Comparison of ENCODE assay signal across 25 mouse cellular contexts in the genomic region with DNA sequence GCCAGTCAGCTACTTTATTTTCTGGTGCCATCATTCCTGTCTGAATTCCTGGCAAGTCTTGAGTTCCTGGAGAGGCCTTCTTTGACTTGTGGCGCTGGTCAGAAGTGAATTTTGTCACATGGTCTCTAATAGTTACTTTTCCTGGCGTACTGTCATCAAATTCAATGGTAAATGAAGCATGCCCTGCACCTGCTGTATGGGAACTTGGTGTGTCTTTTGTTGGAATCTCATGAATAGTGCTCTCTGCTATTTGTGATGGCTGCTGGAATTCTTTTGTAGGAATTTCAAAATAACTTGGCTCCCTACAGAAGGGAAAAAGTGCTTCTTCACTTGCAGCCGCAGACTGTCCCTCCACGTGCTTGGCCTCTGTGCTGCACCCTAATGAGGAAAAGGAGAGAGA. TPM values are rescaled to one million over a fixed set of nuclear protein-coding genes. Genes with fewer than 3 reads are reported as not detected.
DNase-seq lines count a peak whose midpoint lies in the region; ATAC-seq and TF ChIP-seq lines count a peak whose summit lies in the region.
"Had no signal": no experiment of that assay in that cellular context is flagged by ENCODE, and none has a peak within 500 bp of the region (broad histone marks: within the 10 kb centered on the region; RNA-seq: fewer than 3 reads in every experiment).

No protein-coding gene starts in this region.

- no peak overlapping the region for H3K4me3 ChIP-seq in embryonic facial prominence, embryonic 14.5 days (ENCODE audit: low read depth, low read length)
- no peak overlapping the region for H3K4me3 ChIP-seq in embryonic facial prominence, embryonic 10.5 days
- H3K4me3 ChIP-seq in layer of hippocampus, adult 2 months = no peak overlapping the region
- H3K4me3 ChIP-seq: embryonic facial prominence, embryonic 15.5 days; gastrocnemius, adult 2 months; heart, embryonic 12.5 days; heart, embryonic 15.5 days; hindbrain, embryonic 10.5 days; hindbrain, embryonic 13.5 days had no signal

- no peak overlapping the region for H3K27ac ChIP-seq in embryonic facial prominence, embryonic 14.5 days (replicated peaks; ENCODE audit: low read depth, low read length)
- no peak overlapping the region for H3K27ac ChIP-seq in embryonic facial prominence, embryonic 10.5 days (replicated peaks)
- peak overlapping the region; percentile 56; the same call in 1 of the 2 replicates for H3K27ac ChIP-seq in layer of hippocampus, adult 2 months
- H3K27ac ChIP-seq: embryonic facial prominence, embryonic 15.5 days; gastrocnemius, adult 2 months; heart, embryonic 15.5 days; hindbrain, embryonic 10.5 days; hindbrain, embryonic 13.5 days had no signal

- no peak overlapping the region for H3K9ac ChIP-seq in embryonic facial prominence, embryonic 14.5 days (ENCODE audit: low read depth, low read length)
- H3K9ac ChIP-seq: embryonic facial prominence, embryonic 15.5 days; forebrain, postnatal 0 days; heart, embryonic 12.5 days; heart, embryonic 15.5 days; hindbrain, embryonic 13.5 days had no signal

- no peaks in the 10 kb centered on the region for H3K9me3 ChIP-seq in embryonic facial prominence, embryonic 14.5 days (ENCODE audit: control insufficient read depth, low read length)
- H3K9me3 ChIP-seq in embryonic facial prominence, embryonic 10.5 days = no peaks in the 10 kb centered on the region
- H3K9me3 ChIP-seq: embryonic facial prominence, embryonic 15.5 days; heart, embryonic 12.5 days; heart, embryonic 15.5 days; hindbrain, embryonic 10.5 days; hindbrain, embryonic 13.5 days had no signal

- no peak overlapping the region for H3K4me2 ChIP-seq in embryonic facial prominence, embryonic 14.5 days (ENCODE audit: low read depth, low read length)
- H3K4me2 ChIP-seq: embryonic facial prominence, embryonic 15.5 days; heart, embryonic 12.5 days; heart, embryonic 15.5 days; hindbrain, embryonic 13.5 days had no signal

- H3K36me3 ChIP-seq in embryonic facial prominence, embryonic 14.5 days (ENCODE audit: control insufficient read depth, insufficient read depth, low read length) = peaks cover 48% of the 10 kb centered on the region
- H3K36me3 ChIP-seq in embryonic facial prominence, embryonic 10.5 days (replicated peaks) = peaks cover 77% of the 10 kb centered on the region

- no peaks in the 10 kb centered on the region for H3K27me3 ChIP-seq in embryonic facial prominence, embryonic 14.5 days (replicated peaks; ENCODE audit: control insufficient read depth, insufficient read depth, low read length)
- H3K27me3 ChIP-seq in embryonic facial prominence, embryonic 10.5 days (replicated peaks; ENCODE audit: low read depth, poor library complexity, severe bottlenecking) = no peaks in the 10 kb centered on the region
- H3K27me3 ChIP-seq: embryonic facial prominence, embryonic 15.5 days; heart, embryonic 12.5 days; heart, embryonic 15.5 days; hindbrain, embryonic 13.5 days had no signal

- no peaks in the 10 kb centered on the region for H3K4me1 ChIP-seq in embryonic facial prominence, embryonic 14.5 days (ENCODE audit: control insufficient read depth, insufficient read depth, low read length)
- no peaks in the 10 kb centered on the region for H3K4me1 ChIP-seq in embryonic facial prominence, embryonic 10.5 days
- H3K4me1 ChIP-seq: embryonic facial prominence, embryonic 15.5 days; heart, embryonic 12.5 days; heart, embryonic 15.5 days; hindbrain, embryonic 10.5 days; hindbrain, embryonic 13.5 days had no signal

- no peak for TF ChIP-seq POLR2A in brain, embryonic 14.5 days (IDR thresholded peaks at IDR 0.05; ENCODE audit: borderline replicate concordance, extremely low read depth, insufficient read depth, insufficient read length, poor library complexity, severe bottlenecking)

- 0 out of 2 replicates have a peak, but pooled peaks have one; percentile 30 for ATAC-seq in embryonic facial prominence, embryonic 14.5 days (ENCODE audit: low read depth)
- ATAC-seq: forebrain, embryonic 14.5 days; forebrain, postnatal 0 days had no signal

- DNase-seq in embryonic facial prominence, embryonic 14.5 days (ENCODE audit: low spot score) = no peak
- DNase-seq in embryonic facial prominence, embryonic 10.5 days (ENCODE audit: low spot score) = no peak
- no peak for DNase-seq in layer of hippocampus, adult 2 months (ENCODE audit: low spot score in 2 of 2)
- no peak for DNase-seq in layer of hippocampus, adult 9-10 months (ENCODE audit: low spot score)
- DNase-seq in brain, embryonic 14.5 days (ENCODE audit: low read depth) = peak; percentile 29
- DNase-seq in lung, postnatal 14 days = no peak
- DNase-seq: adrenal gland, adult 2 months; adrenal gland, postnatal 14 days; cerebellum, adult 11-12 months; cerebellum, adult 8-10 months; cerebellum, postnatal 10 days; cerebellum, postnatal 36 days; embryo, embryonic 11 days; forebrain, postnatal 0 days; gastrocnemius, adult 2 months; gastrocnemius, postnatal 25 days; heart, adult 18-20 months; heart, postnatal 10 days; heart, postnatal 36 days had no signal

- WGBS in embryonic facial prominence, embryonic 14.5 days = 87% methylated on average over 4 of the region's 4 CpGs
- 82% methylated on average over 4 of the region's 4 CpGs for WGBS in embryonic facial prominence, embryonic 10.5 days

- TF ChIP-seq CTCF in layer of hippocampus, adult 2 months (conservative IDR thresholded peaks at IDR 0.05) = no peak
- no peak for TF ChIP-seq CTCF in brain, embryonic 14.5 days (IDR thresholded peaks at IDR 0.05; ENCODE audit: borderline replicate concordance, extremely low read depth, insufficient read depth, insufficient read length)

RNA-seq across cellular contexts. Expression of a gene that starts 39.3 kb away (rescaled TPM):
- polyA plus RNA-seq in embryonic facial prominence, embryonic 14.5 days (2014; fragmentation: Nextera tagmentation; extraction: Ambion mirVana) = 36.0 and 41.5 TPM in 2 replicates
- 34.3 and 34.9 TPM in 2 replicates for polyA plus RNA-seq in embryonic facial prominence, embryonic 10.5 days (2016; fragmentation: Nextera tagmentation; extraction: Ambion mirVana)
- total RNA-seq in layer of hippocampus, adult 2 months (2021) = 10 to 100 TPM; 96.4 to 96.8 TPM
- polyA plus RNA-seq in brain, embryonic 14.5 days (2012; rRNA removed) = 178 and 198 TPM in 2 replicates

RNA-seq across cellular contexts. Expression of a gene that starts 39.9 kb away (rescaled TPM):
- polyA plus RNA-seq in embryonic facial prominence, embryonic 14.5 days (2014; fragmentation: Nextera tagmentation; extraction: Ambion mirVana) = 17.9 and 18.2 TPM in 2 replicates
- polyA plus RNA-seq in embryonic facial prominence, embryonic 10.5 days (2016; fragmentation: Nextera tagmentation; extraction: Ambion mirVana) = 14.6 and 15.6 TPM in 2 replicates
- total RNA-seq in layer of hippocampus, adult 2 months (2021) = 10 to 100 TPM; 20.0 to 20.7 TPM
- 11.2 and 11.4 TPM in 2 replicates for polyA plus RNA-seq in brain, embryonic 14.5 days (2012; rRNA removed)
